Mouse (Mus musculus) heart, embryonic 12.5 days (tissue): Measurements from ENCODE around the gene Mme. TPM values are rescaled to one million over a fixed set of nuclear protein-coding genes. Genes with fewer than 3 reads are reported as not detected.

Source experiments
- ATAC-seq: fragments of 200-750 bp; cut with Nextera tagmentation; 2 replicates; pipeline ENCODE4 v1.8.0; 2017; ENCODE audit warnings: moderate TSS enrichment, moderate library complexity; ENCODE audit not compliant: insufficient number of reproducible peaks, low FRiP score
- H3K27ac ChIP-seq: fragments of 300-500 bp; sonication (generic); 2 replicates; pipeline ENCODE4 v1.5.1; 2016; ENCODE audit warnings: mild to moderate bottlenecking, moderate library complexity; ENCODE audit not compliant: poor library complexity, severe bottlenecking
- H3K27me3 ChIP-seq: fragments of 300-500 bp; sonication (generic); replicated peaks from 2 replicates; pipeline ENCODE4 v1.6.1; 2016; ENCODE audit warnings: mild to moderate bottlenecking, moderate library complexity
- H3K36me3 ChIP-seq: fragments of 300-500 bp; sonication (generic); 2 replicates; pipeline ENCODE4 v1.6.1; 2016; ENCODE audit warnings: mild to moderate bottlenecking, moderate library complexity
- H3K4me1 ChIP-seq: fragments of 300-500 bp; sonication (generic); replicated peaks from 2 replicates; pipeline ENCODE4 v1.6.1; 2016; ENCODE audit warnings: mild to moderate bottlenecking
- H3K4me2 ChIP-seq: fragments of 300-500 bp; sonication (generic); 2 replicates; pipeline ENCODE4 v1.6.1; 2016; ENCODE audit warnings: mild to moderate bottlenecking, moderate library complexity
- H3K4me3 ChIP-seq: fragments of 300-500 bp; sonication (generic); 2 replicates; pipeline ENCODE4 v1.5.1; 2016; ENCODE audit warnings: mild to moderate bottlenecking
- H3K9ac ChIP-seq: fragments of 300-500 bp; sonication (generic); 2 replicates; pipeline ENCODE4 v1.6.1; 2016; ENCODE audit warnings: mild to moderate bottlenecking, moderate library complexity
- H3K9me3 ChIP-seq: fragments of 300-500 bp; sonication (generic); replicated peaks from 2 replicates; pipeline ENCODE4 v1.6.1; 2016; ENCODE audit warnings: mild to moderate bottlenecking, moderate library complexity
- WGBS: fragments of 180-500 bp; shearing (Covaris S2); methylation state at CpG from one replicate; pipeline ENCODE4 v1.1.7; 2016; 5-methylcytosine and 5-hydroxymethylcytosine counted together
- polyA plus RNA-seq: library from polyadenylated mRNA; unstranded; fragments of >200 nt; fragmentation: Nextera tagmentation; extraction: Ambion mirVana; gene quantifications from 2 replicates; pipeline ENCODE4 v1.2.1, GENCODE M21; 2016

Mme gene
- polyA plus RNA-seq, 1 experiment from 2014 or later: 11.4 TPM

- no peak for ATAC-seq
- Histone ChIP-seq H3K9ac (no peak overlapping the region), H3K27me3 (no peaks in the 10 kb centered on the region), H3K4me1 (no peaks in the 10 kb centered on the region), H3K36me3 (no peaks in the 10 kb centered on the region), H3K4me2 (no peak overlapping the region), H3K9me3 (no peaks in the 10 kb centered on the region), H3K4me3 (no peak overlapping the region), H3K27ac (no peak overlapping the region)
- 61% methylated on average over 3 of the region's 3 CpGs for WGBS
Observed at GRCm38 (mm10) chr3:63350704-63351103, 109.4 kb downstream of the Mme start.

GRCm38 (mm10) chr3:63351680-63352260 lies 110.4 kb downstream of the Mme start:
- H3K9me3 ChIP-seq: no peaks in the 10 kb centered on the region
- WGBS: 74% methylated on average over 1 of the region's 1 CpGs
- no peaks in the 10 kb centered on the region for H3K4me1 ChIP-seq
- H3K4me3 ChIP-seq: no peak overlapping the region
- no peak overlapping the region for H3K27ac ChIP-seq
- ATAC-seq: no peak
- H3K4me2 ChIP-seq: no peak overlapping the region
- H3K27me3 ChIP-seq: no peaks in the 10 kb centered on the region
- no peaks in the 10 kb centered on the region for H3K36me3 ChIP-seq
- no peak overlapping the region for H3K9ac ChIP-seq

- Histone ChIP-seq H3K9me3 (no peaks in the 10 kb centered on the region), H3K4me3 (no peak overlapping the region), H3K4me2 (no peak overlapping the region), H3K36me3 (no peaks in the 10 kb centered on the region), H3K4me1 (no peaks in the 10 kb centered on the region), H3K27me3 (no peaks in the 10 kb centered on the region), H3K27ac (no peak overlapping the region), H3K9ac (no peak overlapping the region)
- ATAC-seq: no peak
- 81% methylated on average over 1 of the region's 1 CpGs for WGBS
Observed at GRCm38 (mm10) chr3:63359512-63359911, 118.2 kb downstream of the Mme start.

- no peak for ATAC-seq
- H3K4me2 ChIP-seq: no peak overlapping the region
- no peaks in the 10 kb centered on the region for H3K36me3 ChIP-seq
- H3K4me1 ChIP-seq: no peaks in the 10 kb centered on the region
- no peak overlapping the region for H3K9ac ChIP-seq
- H3K4me3 ChIP-seq: no peak overlapping the region
- H3K9me3 ChIP-seq: no peaks in the 10 kb centered on the region
- WGBS: 58% methylated on average over 2 of the region's 2 CpGs
- H3K27me3 ChIP-seq: no peaks in the 10 kb centered on the region
- no peak overlapping the region for H3K27ac ChIP-seq
Observed at GRCm38 (mm10) chr3:63384989-63385388, 143.7 kb downstream of the Mme start.

GRCm38 (mm10) chr3:63390774-63391173 lies 149.4 kb downstream of the Mme start:
- Histone ChIP-seq H3K4me3 (no peak overlapping the region), H3K27me3 (no peaks in the 10 kb centered on the region), H3K4me1 (no peaks in the 10 kb centered on the region), H3K9me3 (no peaks in the 10 kb centered on the region), H3K9ac (no peak overlapping the region), H3K4me2 (no peak overlapping the region), H3K27ac (no peak overlapping the region), H3K36me3 (no peaks in the 10 kb centered on the region)
- no peak for ATAC-seq
- 76% methylated on average over 2 of the region's 2 CpGs for WGBS

- WGBS: 49% methylated on average over 2 of the region's 2 CpGs
- no peaks in the 10 kb centered on the region for H3K27me3 ChIP-seq
- no peak overlapping the region for H3K4me3 ChIP-seq
- H3K4me2 ChIP-seq: no peak overlapping the region
- no peaks in the 10 kb centered on the region for H3K9me3 ChIP-seq
- H3K4me1 ChIP-seq: no peaks in the 10 kb centered on the region
- no peaks in the 10 kb centered on the region for H3K36me3 ChIP-seq
- no peak for ATAC-seq
- no peak overlapping the region for H3K9ac ChIP-seq
- no peak overlapping the region for H3K27ac ChIP-seq
Observed at GRCm38 (mm10) chr3:63391348-63391747, 150.0 kb downstream of the Mme start.

GRCm38 (mm10) chr3:63394424-63394941 lies 153.1 kb downstream of the Mme start:
- no peaks in the 10 kb centered on the region for H3K36me3 ChIP-seq
- H3K4me3 ChIP-seq: no peak overlapping the region
- 70% methylated on average over 4 of the region's 4 CpGs for WGBS
- no peak for ATAC-seq
- no peaks in the 10 kb centered on the region for H3K4me1 ChIP-seq
- H3K9me3 ChIP-seq: no peaks in the 10 kb centered on the region
- H3K27me3 ChIP-seq: no peaks in the 10 kb centered on the region
- no peak overlapping the region for H3K4me2 ChIP-seq
- no peak overlapping the region for H3K9ac ChIP-seq
- H3K27ac ChIP-seq: no peak overlapping the region

GRCm38 (mm10) chr3:63398171-63398570 lies 156.8 kb downstream of the Mme start:
- Histone ChIP-seq H3K9ac (no peak overlapping the region), H3K36me3 (no peaks in the 10 kb centered on the region), H3K4me3 (no peak overlapping the region), H3K27ac (no peak overlapping the region), H3K4me1 (no peaks in the 10 kb centered on the region), H3K27me3 (no peaks in the 10 kb centered on the region), H3K4me2 (no peak overlapping the region), H3K9me3 (no peaks in the 10 kb centered on the region)
- no peak for ATAC-seq
- WGBS: 80% methylated on average over 4 of the region's 4 CpGs

- 74% methylated on average over 3 of the region's 3 CpGs for WGBS
- no peak overlapping the region for H3K4me3 ChIP-seq
- H3K4me2 ChIP-seq: no peak overlapping the region
- H3K27ac ChIP-seq: no peak overlapping the region
- no peaks in the 10 kb centered on the region for H3K9me3 ChIP-seq
- no peaks in the 10 kb centered on the region for H3K36me3 ChIP-seq
- H3K9ac ChIP-seq: no peak overlapping the region
- H3K4me1 ChIP-seq: no peaks in the 10 kb centered on the region
- no peak for ATAC-seq
- no peaks in the 10 kb centered on the region for H3K27me3 ChIP-seq
Observed at GRCm38 (mm10) chr3:63406438-63406837, 165.1 kb downstream of the Mme start.

GRCm38 (mm10) chr3:63411006-63411405 lies 169.7 kb downstream of the Mme start:
- no peak overlapping the region for H3K27ac ChIP-seq
- 78% methylated on average over 4 of the region's 4 CpGs for WGBS
- no peaks in the 10 kb centered on the region for H3K27me3 ChIP-seq
- H3K9ac ChIP-seq: no peak overlapping the region
- no peak overlapping the region for H3K4me3 ChIP-seq
- no peaks in the 10 kb centered on the region for H3K4me1 ChIP-seq
- H3K36me3 ChIP-seq: no peaks in the 10 kb centered on the region
- H3K9me3 ChIP-seq: no peaks in the 10 kb centered on the region
- H3K4me2 ChIP-seq: no peak overlapping the region
- ATAC-seq: no peak

GRCm38 (mm10) chr3:63412220-63412937 lies 171.0 kb downstream of the Mme start:
- Histone ChIP-seq H3K9ac (no peak overlapping the region), H3K4me2 (no peak overlapping the region), H3K9me3 (no peaks in the 10 kb centered on the region), H3K36me3 (no peaks in the 10 kb centered on the region), H3K4me1 (no peaks in the 10 kb centered on the region), H3K4me3 (no peak overlapping the region), H3K27me3 (no peaks in the 10 kb centered on the region), H3K27ac (no peak overlapping the region)
- ATAC-seq: no peak
- WGBS: 70% methylated on average over 6 of the region's 6 CpGs
